Mouse (Mus musculus) MEL (cell line): ENCODE data around the gene Nudt21. TPM values are rescaled to one million over a fixed set of nuclear protein-coding genes. Genes with fewer than 3 reads are reported as not detected.

Source experiments
- DNase-seq: peaks from one replicate; pipeline ENCODE4 v3.0.0; 2011; ENCODE audit warnings: low read depth, low spot score
- H3K27ac ChIP-seq: 2 replicates; pipeline ENCODE4 v1.5.1; 2012; ENCODE audit warnings: low read depth, mild to moderate bottlenecking, control low read depth, low read length, moderate library complexity; ENCODE audit not compliant: control insufficient read depth
- H3K27me3 ChIP-seq, 2 experiments: fragments of 150-350 bp in 1 of 2; sonication (generic) in 1 of 2; 2 replicates each; pipeline ENCODE4 v1.6.1; 2012; ENCODE audit warnings: low read length in 2 of 2, mild to moderate bottlenecking in 2 of 2, improper control_type of control experiment in 1 of 2, moderate library complexity in 1 of 2; ENCODE audit not compliant: insufficient read depth in 2 of 2, control insufficient read depth in 1 of 2
- H3K36me3 ChIP-seq, 2 experiments: 2 replicates each; pipeline ENCODE4 v1.6.1; 2012 to 2014; ENCODE audit warnings: low read length in 2 of 2, improper control_type of control experiment in 1 of 2, inconsistent platforms in 1 of 2, mild to moderate bottlenecking in 1 of 2; ENCODE audit not compliant: insufficient read depth in 2 of 2, control insufficient read depth in 1 of 2
- H3K4me1 ChIP-seq, 2 experiments: fragments of 150-350 bp in 1 of 2; sonication (generic) in 1 of 2; 2 replicates each; pipeline ENCODE4 v1.6.1; 2012; ENCODE audit warnings: low read length in 2 of 2, improper control_type of control experiment in 1 of 2, mild to moderate bottlenecking in 1 of 2; ENCODE audit not compliant: insufficient read depth in 2 of 2, control insufficient read depth in 1 of 2
- H3K4me3 ChIP-seq, 2 experiments: fragments of 150-350 bp in 1 of 2; sonication (generic) in 1 of 2; 2 replicates each; pipeline ENCODE4 v1.5.1; 2012; ENCODE audit warnings: low read depth in 2 of 2, low read length in 2 of 2, mild to moderate bottlenecking in 2 of 2, moderate library complexity in 2 of 2, control low read depth in 1 of 2, improper control_type of control experiment in 1 of 2; ENCODE audit not compliant: control insufficient read depth in 1 of 2, insufficient read depth in 1 of 2
- H3K79me2 ChIP-seq: 2 replicates; pipeline ENCODE4 v1.6.1; 2012; ENCODE audit warnings: mild to moderate bottlenecking, low read length, moderate library complexity; ENCODE audit not compliant: control insufficient read depth, poor library complexity, insufficient read depth
- H3K9ac ChIP-seq: 2 replicates; pipeline ENCODE4 v1.6.1; 2012; ENCODE audit warnings: low read depth, mild to moderate bottlenecking, control low read depth, low read length, moderate library complexity; ENCODE audit not compliant: control insufficient read depth, poor library complexity, severe bottlenecking
- H3K9me3 ChIP-seq: fragments of 150-350 bp; sonication (generic); replicated peaks from 2 replicates; pipeline ENCODE4 v1.6.1; 2012; ENCODE audit warnings: mild to moderate bottlenecking, low read length, improper control_type of control experiment, moderate library complexity; ENCODE audit not compliant: insufficient read depth
- BHLHE40 ChIP-seq: IDR thresholded peaks from 2 replicates; pipeline ENCODE4 v1.6.1; 2012; ENCODE audit warnings: low read depth, mild to moderate bottlenecking, inconsistent platforms, low read length, improper control_type of control experiment, borderline replicate concordance
- CHD1 ChIP-seq: IDR thresholded peaks from 2 replicates; pipeline ENCODE4 v1.6.1; 2012; ENCODE audit warnings: low read depth, mild to moderate bottlenecking, inconsistent platforms, low read length, improper control_type of control experiment
- CHD2 ChIP-seq: IDR thresholded peaks from 2 replicates; pipeline ENCODE4 v1.6.1; 2011; ENCODE audit warnings: low read length, improper control_type of control experiment
- CTCF ChIP-seq, 3 experiments: IDR thresholded peaks in 2 of 3; conservative IDR thresholded peaks in 1 of 3; 2 replicates each; pipeline ENCODE4 v1.5.1; 2011 to 2012; ENCODE audit warnings: low read length in 3 of 3, low read depth in 2 of 3, mild to moderate bottlenecking in 2 of 3, improper control_type of control experiment in 1 of 3, inconsistent platforms in 1 of 3, mixed read lengths in 1 of 3, moderate library complexity in 1 of 3; ENCODE audit not compliant: control insufficient read depth in 1 of 3, insufficient read depth in 1 of 3, poor library complexity in 1 of 3, severe bottlenecking in 1 of 3
- E2F4 ChIP-seq: IDR thresholded peaks from 2 replicates; pipeline ENCODE4 v1.6.1; 2011; ENCODE audit warnings: low read depth, low read length, improper control_type of control experiment, borderline replicate concordance
- ELF1 ChIP-seq: IDR thresholded peaks from 2 replicates; pipeline ENCODE4 v1.6.1; 2014; ENCODE audit warnings: low read depth, mild to moderate bottlenecking, inconsistent platforms, low read length, improper control_type of control experiment, moderate library complexity
- EP300 ChIP-seq, 2 experiments: IDR thresholded peaks; 2 replicates each; pipeline ENCODE4 v1.6.1; 2011; ENCODE audit warnings: improper control_type of control experiment in 2 of 2, low read length in 2 of 2, low read depth in 1 of 2, mild to moderate bottlenecking in 1 of 2
- ETS1 ChIP-seq: IDR thresholded peaks from 2 replicates; pipeline ENCODE4 v1.6.1; 2012; ENCODE audit warnings: low read depth, mild to moderate bottlenecking, inconsistent platforms, low read length, improper control_type of control experiment, moderate library complexity
- GABPA ChIP-seq: IDR thresholded peaks from 2 replicates; pipeline ENCODE4 v1.6.1; 2012; ENCODE audit warnings: low read depth, mild to moderate bottlenecking, inconsistent platforms, low read length, improper control_type of control experiment, moderate library complexity
- GATA1 ChIP-seq: IDR thresholded peaks from 2 replicates; pipeline ENCODE4 v1.6.1; 2011; ENCODE audit warnings: low read depth, low read length, improper control_type of control experiment
- HCFC1 ChIP-seq: IDR thresholded peaks from 2 replicates; pipeline ENCODE4 v1.6.1; 2012; ENCODE audit warnings: low read depth, mild to moderate bottlenecking, inconsistent platforms, low read length, improper control_type of control experiment, moderate library complexity
- JUND ChIP-seq: IDR thresholded peaks from 2 replicates; pipeline ENCODE4 v1.6.1; 2011; ENCODE audit warnings: low read depth, mild to moderate bottlenecking, improper control_type of control experiment, low read length
- KAT2A ChIP-seq: conservative IDR thresholded peaks from 2 replicates; pipeline ENCODE4 v1.6.1; 2012; ENCODE audit warnings: low read depth, low read length, improper control_type of control experiment, inconsistent platforms
- MAFK ChIP-seq: IDR thresholded peaks from 2 replicates; pipeline ENCODE4 v1.6.1; 2011; ENCODE audit warnings: low read depth, mild to moderate bottlenecking, low read length, improper control_type of control experiment, borderline replicate concordance
- MAX ChIP-seq: IDR thresholded peaks from 2 replicates; pipeline ENCODE4 v1.6.1; 2011; ENCODE audit warnings: low read length, improper control_type of control experiment
- MAZ ChIP-seq: IDR thresholded peaks from 2 replicates; pipeline ENCODE4 v1.6.1; 2012; ENCODE audit warnings: low read depth, mild to moderate bottlenecking, inconsistent platforms, low read length, improper control_type of control experiment
- MEF2A ChIP-seq: IDR thresholded peaks from 2 replicates; pipeline ENCODE4 v1.6.1; 2014; ENCODE audit warnings: low read depth, mild to moderate bottlenecking, inconsistent platforms, low read length, improper control_type of control experiment; ENCODE audit not compliant: poor library complexity, insufficient replicate concordance, severe bottlenecking; ENCODE audit errors: extremely low read depth
- MXI1 ChIP-seq: IDR thresholded peaks from 2 replicates; pipeline ENCODE4 v1.6.1; 2011; ENCODE audit warnings: mild to moderate bottlenecking, low read depth, low read length, improper control_type of control experiment
- MYB ChIP-seq: IDR thresholded peaks from 2 replicates; pipeline ENCODE4 v1.6.1; 2011; ENCODE audit warnings: mild to moderate bottlenecking, low read depth, low read length, improper control_type of control experiment
- MYC ChIP-seq: IDR thresholded peaks from 2 replicates; pipeline ENCODE4 v1.6.1; 2011; ENCODE audit warnings: low read depth, mild to moderate bottlenecking, low read length, improper control_type of control experiment, moderate library complexity
- NELFE ChIP-seq: IDR thresholded peaks from 2 replicates; pipeline ENCODE4 v1.6.1; 2011; ENCODE audit warnings: low read depth, low read length, improper control_type of control experiment
- NRF1 ChIP-seq: IDR thresholded peaks from 2 replicates; pipeline ENCODE4 v1.6.1; 2014; ENCODE audit warnings: low read depth, mild to moderate bottlenecking, inconsistent platforms, low read length, improper control_type of control experiment, moderate library complexity; ENCODE audit not compliant: poor library complexity, insufficient read depth, severe bottlenecking
- POLR2AphosphoS5 ChIP-seq: IDR thresholded peaks from 2 replicates; pipeline ENCODE4 v1.6.1; 2012; ENCODE audit warnings: low read depth, borderline replicate concordance, mild to moderate bottlenecking, inconsistent platforms, low read length, moderate library complexity, mixed read lengths
- RAD21 ChIP-seq: IDR thresholded peaks from 2 replicates; pipeline ENCODE4 v1.6.1; 2011; ENCODE audit warnings: mild to moderate bottlenecking, low read depth, low read length, improper control_type of control experiment
- RCOR1 ChIP-seq: IDR thresholded peaks from 2 replicates; pipeline ENCODE4 v1.6.1; 2012; ENCODE audit warnings: low read depth, mild to moderate bottlenecking, inconsistent platforms, low read length, improper control_type of control experiment
- SIN3A ChIP-seq: IDR thresholded peaks from 2 replicates; pipeline ENCODE4 v1.6.1; 2012; ENCODE audit warnings: low read length, improper control_type of control experiment, inconsistent platforms
- SMC3 ChIP-seq: IDR thresholded peaks from 2 replicates; pipeline ENCODE4 v1.6.1; 2011; ENCODE audit warnings: low read depth, low read length, improper control_type of control experiment
- TAL1 ChIP-seq: IDR thresholded peaks from 2 replicates; pipeline ENCODE4 v1.6.1; 2012; ENCODE audit warnings: mild to moderate bottlenecking, inconsistent platforms, low read length, moderate library complexity, mixed read lengths
- TBP ChIP-seq: IDR thresholded peaks from 2 replicates; pipeline ENCODE4 v1.8.0; 2011; ENCODE audit warnings: low read depth, low read length, improper control_type of control experiment
- TCF12 ChIP-seq: IDR thresholded peaks from 2 replicates; pipeline ENCODE4 v1.6.1; 2014; ENCODE audit warnings: low read depth, mild to moderate bottlenecking, inconsistent platforms, low read length, improper control_type of control experiment, moderate library complexity
- UBTF ChIP-seq: IDR thresholded peaks from 2 replicates; pipeline ENCODE4 v1.6.1; 2012; ENCODE audit warnings: low read depth, mild to moderate bottlenecking, inconsistent platforms, low read length, improper control_type of control experiment, moderate library complexity, borderline replicate concordance; ENCODE audit not compliant: insufficient read depth
- USF1 ChIP-seq: IDR thresholded peaks from 2 replicates; pipeline ENCODE4 v1.6.1; 2014; ENCODE audit warnings: low read depth, mild to moderate bottlenecking, inconsistent platforms, low read length, improper control_type of control experiment, moderate library complexity
- USF2 ChIP-seq, 2 experiments: IDR thresholded peaks; 2 replicates each; pipeline ENCODE4 v1.6.1; 2011 to 2012; ENCODE audit warnings: improper control_type of control experiment in 2 of 2, low read length in 2 of 2, borderline replicate concordance in 1 of 2, inconsistent platforms in 1 of 2, low read depth in 1 of 2, mild to moderate bottlenecking in 1 of 2; ENCODE audit not compliant: insufficient read depth in 1 of 2
- ZC3H11A ChIP-seq: IDR thresholded peaks from 2 replicates; pipeline ENCODE4 v1.6.1; 2012; ENCODE audit warnings: low read depth, mild to moderate bottlenecking, inconsistent platforms, low read length, improper control_type of control experiment
- ZKSCAN1 ChIP-seq: IDR thresholded peaks from 2 replicates; pipeline ENCODE4 v1.6.1; 2012; ENCODE audit warnings: low read depth, mild to moderate bottlenecking, inconsistent platforms, low read length, improper control_type of control experiment, moderate library complexity
- ZNF384 ChIP-seq: IDR thresholded peaks from 2 replicates; pipeline ENCODE4 v1.6.1; 2012; ENCODE audit warnings: low read depth, mild to moderate bottlenecking, inconsistent platforms, low read length, improper control_type of control experiment
- polyA plus RNA-seq, 2 experiments: library from polyadenylated mRNA; stranded (reverse) in 1 of 2; unstranded in 1 of 2; fragments of >175 nt in 1 of 2; fragments of >200 nt in 1 of 2; gene quantifications; 2 replicates each; pipeline versions ENCODE4 v1.2.1 to v1.2.4; 2012; ENCODE audit warnings: low replicate concordance in 2 of 2, low read depth in 1 of 2; ENCODE audit not compliant: insufficient read length in 2 of 2, insufficient read depth in 1 of 2, missing spikeins in 1 of 2
- total RNA-seq: library from RNA; depleted of rRNA; stranded (reverse); fragments of 300-350 nt; gene quantifications from 2 replicates; pipeline ENCODE4 v1.2.3, GENCODE M21; 2012; rRNA removed

The Nudt21 gene
- total RNA-seq (157 and 162 TPM in 2 replicates), polyA plus RNA-seq (100 to 1,000 TPM in 1 of 2 experiments, not detected in 1; 118 TPM)

GRCm38 (mm10) chr8:94036944-94037524 is at the start of gene Nudt21, which contains the start of gene Ogfod1:
Gene Nudt21, minus strand, starts transcription at chr8:94037031.
Gene Ogfod1, plus strand, starts transcription at chr8:94037198.
- H3K9ac ChIP-seq = peak within 1 kb of the TSS; percentile 94
- peaks cover 57% of the 10 kb centered on the region for H3K79me2 ChIP-seq
- peak; percentile 99 for DNase-seq
- no peaks in the 10 kb centered on the region for H3K27me3 ChIP-seq
- H3K4me1 ChIP-seq = peaks cover 9 to 20% of the 10 kb centered on the region in 2 experiments
- peaks cover 2 to 36% of the 10 kb centered on the region in 2 experiments for H3K36me3 ChIP-seq
- peak within 1 kb of the TSS; percentile 85 for H3K27ac ChIP-seq
- H3K4me3 ChIP-seq = peak within 1 kb of the TSS; percentile 82 to 99
- no peaks in the 10 kb centered on the region for H3K9me3 ChIP-seq
- no peak for TF ChIP-seq MAZ
- TF ChIP-seq NRF1 = 0 out of 2 replicates have a peak, but pooled peaks have one; percentile 38
- TF ChIP-seq MEF2A = no peak
- TF ChIP-seq CHD2 = peak; percentile 94
- TF ChIP-seq ETS1 = no peak
- no peak for TF ChIP-seq POLR2AphosphoS5
- no peak for TF ChIP-seq ZNF384
- no peak for TF ChIP-seq USF1
- TF ChIP-seq ELF1 = peak; percentile 90
- TF ChIP-seq MYC = peak; percentile 81; the same call in 1 of the 2 replicates
- peak; percentile 78 for TF ChIP-seq SIN3A
- no peak for TF ChIP-seq UBTF
- TF ChIP-seq EP300 (IDR thresholded peaks at IDR 0.05; ENCODE audit: low read depth in 1 of 2, low read length in 2 of 2) = no peak
- TF ChIP-seq ZC3H11A = no peak
- TF ChIP-seq GATA1 = no peak
- no peak for TF ChIP-seq ZKSCAN1
- TF ChIP-seq NELFE = peak; percentile 83
- TF ChIP-seq CHD1 = no peak
- TF ChIP-seq SMC3 = no peak
- TF ChIP-seq MAFK = no peak
- TF ChIP-seq RAD21 = no peak
- TF ChIP-seq MYB = no peak
- TF ChIP-seq GABPA = no peak
- TF ChIP-seq E2F4 = no peak
- TF ChIP-seq USF2 (IDR thresholded peaks at IDR 0.05; ENCODE audit: borderline replicate concordance in 1 of 2, insufficient read depth in 1 of 2, low read depth in 1 of 2, low read length in 2 of 2) = no peak
- TF ChIP-seq HCFC1 = peak; percentile 94
- peak; percentile 96 for TF ChIP-seq KAT2A
- TF ChIP-seq TAL1 = no peak
- peak; percentile 48 for TF ChIP-seq MXI1
- no peak for TF ChIP-seq CTCF (IDR thresholded peaks at IDR 0.05 in 2 of 3, conservative IDR thresholded peaks at IDR 0.05 in 1 of 3; ENCODE audit: control insufficient read depth in 1 of 3, insufficient read depth in 1 of 3, low read depth in 2 of 3, low read length in 3 of 3, poor library complexity in 1 of 3, severe bottlenecking in 1 of 3)
- no peak; the same call in 1 of the 2 replicates for TF ChIP-seq TCF12
- TF ChIP-seq RCOR1 = no peak
- peak; percentile 3; the same call in 1 of the 2 replicates for TF ChIP-seq MAX
- no peak for TF ChIP-seq BHLHE40
- TF ChIP-seq JUND = no peak
- TF ChIP-seq TBP = peak; percentile 88
